Mouse (Mus musculus): ENCODE data around the gene Slc4a11. TPM values are rescaled to one million over a fixed set of nuclear protein-coding genes. Genes with fewer than 3 reads are reported as not detected.
"Not testable (repeated sequence)": the region's sequence is repeated elsewhere in the genome, so short reads cannot be mapped to it uniquely, and the experiment has no call there.

Gene Slc4a11
- polyA plus RNA-seq, 1 experiment from 2014 or later: 0.45 TPM

DNA sequence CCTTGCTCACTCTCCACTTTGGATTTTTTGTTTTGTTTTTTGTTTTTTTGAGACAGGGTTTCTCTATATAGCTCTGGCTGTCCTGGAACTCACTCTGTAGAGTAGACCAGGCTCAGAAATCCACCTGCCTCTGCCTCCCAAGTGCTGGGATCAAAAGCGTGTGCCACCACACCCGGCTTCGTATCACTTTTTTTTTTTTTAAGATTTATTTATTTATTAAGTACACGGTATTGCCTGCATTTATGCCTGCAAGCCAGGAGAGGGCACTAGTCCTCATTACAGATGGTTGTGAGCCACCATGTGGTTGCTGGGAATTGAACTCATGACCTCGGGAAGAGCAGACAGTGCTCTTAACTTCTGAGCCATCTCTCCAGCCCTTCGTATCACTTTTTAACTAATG is 48.3 kb downstream of the Slc4a11 start:
- H3K4me2 ChIP-seq; DNase-seq (ENCODE audit: low spot score); H3K9ac ChIP-seq (ENCODE audit: low read depth, low read length); H3K4me3 ChIP-seq (ENCODE audit: low read depth, low read length); ATAC-seq (replicated peaks; ENCODE audit: low FRiP score); H3K4me1 ChIP-seq (replicated peaks; ENCODE audit: control insufficient read depth, insufficient read depth, low read length); H3K27me3 ChIP-seq (replicated peaks; ENCODE audit: control insufficient read depth, insufficient read depth, low read length); H3K36me3 ChIP-seq (ENCODE audit: control insufficient read depth, insufficient read depth, low read length); H3K9me3 ChIP-seq (ENCODE audit: control insufficient read depth, low read length); H3K27ac ChIP-seq (ENCODE audit: low read depth, low read length): not testable (repeated sequence)
- 71% methylated on average over 6 of the region's 6 CpGs for WGBS

- ATAC-seq (replicated peaks; ENCODE audit: low FRiP score): no peak
- H3K36me3 ChIP-seq (ENCODE audit: control insufficient read depth, insufficient read depth, low read length): no peaks in the 10 kb centered on the region
- peaks cover 10% of the 10 kb centered on the region for H3K4me1 ChIP-seq (replicated peaks; ENCODE audit: control insufficient read depth, insufficient read depth, low read length)
- whole genome bisulfite sequencing: 73% methylated on average over 4 of the region's 4 CpGs
- H3K9ac ChIP-seq (ENCODE audit: low read depth, low read length): no peak overlapping the region
- H3K27ac ChIP-seq (ENCODE audit: low read depth, low read length): no peak overlapping the region
- no peak for DNase-seq (ENCODE audit: low spot score)
- no peak overlapping the region for H3K4me2 ChIP-seq
- peaks cover 9% of the 10 kb centered on the region for H3K27me3 ChIP-seq (replicated peaks; ENCODE audit: control insufficient read depth, insufficient read depth, low read length)
- H3K4me3 ChIP-seq (ENCODE audit: low read depth, low read length): no peak overlapping the region
- no peaks in the 10 kb centered on the region for H3K9me3 ChIP-seq (ENCODE audit: control insufficient read depth, low read length)
Observed at GRCm38 (mm10) chr2:130645198-130645597, 52.1 kb downstream of the Slc4a11 start.

GRCm38 (mm10) chr2:130642684-130643369 is 54.5 kb downstream of the Slc4a11 start, which contains the start of gene Lzts3:
Gene Lzts3, minus strand, starts transcription at chr2:130642803.
- Histone ChIP-seq H3K4me3 (ENCODE audit: low read depth, low read length) (peak within 1 kb of the TSS; percentile 66), H3K4me1 (replicated peaks; ENCODE audit: control insufficient read depth, insufficient read depth, low read length) (peaks cover 10% of the 10 kb centered on the region), H3K27me3 (replicated peaks; ENCODE audit: control insufficient read depth, insufficient read depth, low read length) (peaks cover 18% of the 10 kb centered on the region), H3K9me3 (ENCODE audit: control insufficient read depth, low read length) (no peaks in the 10 kb centered on the region), H3K9ac (ENCODE audit: low read depth, low read length) (peak within 1 kb of the TSS; percentile 69), H3K4me2 (peak within 1 kb of the TSS; percentile 95), H3K27ac (ENCODE audit: low read depth, low read length) (no peak within 1 kb of the TSS; the same call in 1 of the 2 replicates), H3K36me3 (ENCODE audit: control insufficient read depth, insufficient read depth, low read length) (no peaks in the 10 kb centered on the region)
- DNase-seq (ENCODE audit: low spot score): peak; percentile 92
- WGBS: 3% methylated on average over 34 of the region's 40 CpGs
- peak; percentile 98 for ATAC-seq (replicated peaks; ENCODE audit: low FRiP score)

DNA sequence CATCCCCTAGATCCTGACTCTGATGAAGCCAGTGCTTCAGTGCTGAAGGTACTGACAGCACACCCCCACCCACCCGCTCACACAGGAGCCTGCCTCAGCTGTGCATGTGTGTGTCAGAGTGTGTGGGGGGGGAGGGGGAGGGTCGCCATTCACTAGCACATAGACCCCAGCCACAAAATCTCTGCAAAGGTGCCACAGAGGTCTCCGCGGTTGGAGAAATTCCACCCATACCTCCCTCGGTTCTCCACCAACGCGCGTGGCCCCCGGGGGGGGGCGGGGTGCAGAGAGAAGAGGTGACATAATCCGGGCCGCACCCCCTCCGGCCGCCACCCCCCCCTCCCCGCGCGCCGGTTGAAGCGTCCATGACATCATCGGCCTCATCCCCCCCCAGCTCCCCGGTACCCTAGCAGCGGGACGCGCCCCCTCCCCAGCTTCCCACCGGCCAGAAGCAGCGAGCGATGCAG is 55.1 kb downstream of the Slc4a11 start:
- H3K36me3 ChIP-seq (ENCODE audit: control insufficient read depth, insufficient read depth, low read length): no peaks in the 10 kb centered on the region
- H3K4me3 ChIP-seq (ENCODE audit: low read depth, low read length): peak overlapping the region; percentile 66
- ATAC-seq (replicated peaks; ENCODE audit: low FRiP score) (peak; percentile 8; the same call in 1 of the 2 replicates), DNase-seq (ENCODE audit: low spot score) (peak; percentile 44)
- peak overlapping the region; percentile 95 for H3K4me2 ChIP-seq
- no peaks in the 10 kb centered on the region for H3K9me3 ChIP-seq (ENCODE audit: control insufficient read depth, low read length)
- H3K9ac ChIP-seq (ENCODE audit: low read depth, low read length): peak overlapping the region; percentile 69
- H3K27ac ChIP-seq (ENCODE audit: low read depth, low read length): no peak overlapping the region; the same call in 1 of the 2 replicates
- peaks cover 24% of the 10 kb centered on the region for H3K27me3 ChIP-seq (replicated peaks; ENCODE audit: control insufficient read depth, insufficient read depth, low read length)
- 1% methylated on average over 18 of the region's 27 CpGs for WGBS
- H3K4me1 ChIP-seq (replicated peaks; ENCODE audit: control insufficient read depth, insufficient read depth, low read length): peaks cover 12% of the 10 kb centered on the region

- Histone ChIP-seq H3K27ac (ENCODE audit: low read depth, low read length) (no peak overlapping the region), H3K9me3 (ENCODE audit: control insufficient read depth, low read length) (no peaks in the 10 kb centered on the region), H3K9ac (ENCODE audit: low read depth, low read length) (no peak overlapping the region), H3K4me2 (no peak overlapping the region), H3K4me1 (replicated peaks; ENCODE audit: control insufficient read depth, insufficient read depth, low read length) (peaks cover 12% of the 10 kb centered on the region), H3K27me3 (replicated peaks; ENCODE audit: control insufficient read depth, insufficient read depth, low read length) (peaks cover 31% of the 10 kb centered on the region), H3K36me3 (ENCODE audit: control insufficient read depth, insufficient read depth, low read length) (no peaks in the 10 kb centered on the region), H3K4me3 (ENCODE audit: low read depth, low read length) (no peak overlapping the region)
- ATAC-seq (replicated peaks; ENCODE audit: low FRiP score) (no peak), DNase-seq (ENCODE audit: low spot score) (no peak)
- 57% methylated on average over 6 of the region's 6 CpGs for WGBS
Observed at GRCm38 (mm10) chr2:130641351-130642025, 55.8 kb downstream of the Slc4a11 start.

GRCm38 (mm10) chr2:130639276-130639675 is 58.0 kb downstream of the Slc4a11 start:
- Histone ChIP-seq H3K4me1 (replicated peaks; ENCODE audit: control insufficient read depth, insufficient read depth, low read length) (peaks cover 30% of the 10 kb centered on the region), H3K9me3 (ENCODE audit: control insufficient read depth, low read length) (no peaks in the 10 kb centered on the region), H3K36me3 (ENCODE audit: control insufficient read depth, insufficient read depth, low read length) (no peaks in the 10 kb centered on the region), H3K4me2 (no peak overlapping the region), H3K27ac (ENCODE audit: low read depth, low read length) (no peak overlapping the region), H3K4me3 (ENCODE audit: low read depth, low read length) (no peak overlapping the region), H3K27me3 (replicated peaks; ENCODE audit: control insufficient read depth, insufficient read depth, low read length) (peaks cover 54% of the 10 kb centered on the region), H3K9ac (ENCODE audit: low read depth, low read length) (no peak overlapping the region)
- ATAC-seq (replicated peaks; ENCODE audit: low FRiP score): no peak
- WGBS: 79% methylated on average over 6 of the region's 6 CpGs
- no peak for DNase-seq (ENCODE audit: low spot score)

DNA sequence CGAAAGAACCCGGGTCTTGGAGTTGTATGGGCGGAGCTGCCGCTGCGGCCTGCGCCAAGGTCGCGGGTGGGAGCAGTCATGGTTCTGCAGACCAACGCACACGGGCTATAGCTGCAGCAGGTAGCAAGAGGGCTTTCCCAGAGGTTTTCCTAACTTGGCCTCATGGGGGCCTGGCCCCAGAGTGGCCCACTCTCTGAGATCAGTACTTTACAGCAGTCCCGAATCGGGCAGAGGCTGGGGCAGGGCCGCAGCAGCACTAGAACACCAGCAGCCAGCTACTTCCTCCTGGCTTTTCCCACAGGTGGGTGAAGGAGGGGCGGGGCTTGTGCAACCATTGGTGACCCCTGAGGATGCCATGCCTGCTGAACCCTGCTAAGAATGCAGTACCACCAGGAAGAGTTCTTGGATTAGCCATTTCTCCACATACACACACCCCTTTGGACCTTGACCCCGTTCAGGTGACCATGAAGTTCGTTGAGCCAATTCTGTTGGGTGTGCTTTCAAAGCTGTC is 59.2 kb downstream of the Slc4a11 start:
- H3K36me3 ChIP-seq (ENCODE audit: control insufficient read depth, insufficient read depth, low read length): no peaks in the 10 kb centered on the region
- H3K27ac ChIP-seq (ENCODE audit: low read depth, low read length): no peak overlapping the region
- H3K9me3 ChIP-seq (ENCODE audit: control insufficient read depth, low read length): no peaks in the 10 kb centered on the region
- H3K4me2 ChIP-seq: peak overlapping the region; percentile 32
- no peak overlapping the region for H3K9ac ChIP-seq (ENCODE audit: low read depth, low read length)
- ATAC-seq (replicated peaks; ENCODE audit: low FRiP score) (no peak), DNase-seq (ENCODE audit: low spot score) (no peak)
- WGBS: 26% methylated on average over 16 of the region's 16 CpGs
- peaks cover 64% of the 10 kb centered on the region for H3K27me3 ChIP-seq (replicated peaks; ENCODE audit: control insufficient read depth, insufficient read depth, low read length)
- peaks cover 27% of the 10 kb centered on the region for H3K4me1 ChIP-seq (replicated peaks; ENCODE audit: control insufficient read depth, insufficient read depth, low read length)
- H3K4me3 ChIP-seq (ENCODE audit: low read depth, low read length): no peak overlapping the region

- 9% methylated on average over 21 of the region's 21 CpGs for WGBS
- H3K4me3 ChIP-seq (ENCODE audit: low read depth, low read length): peak overlapping the region; percentile 49
- no peaks in the 10 kb centered on the region for H3K36me3 ChIP-seq (ENCODE audit: control insufficient read depth, insufficient read depth, low read length)
- no peaks in the 10 kb centered on the region for H3K9me3 ChIP-seq (ENCODE audit: control insufficient read depth, low read length)
- peaks cover 63% of the 10 kb centered on the region for H3K27me3 ChIP-seq (replicated peaks; ENCODE audit: control insufficient read depth, insufficient read depth, low read length)
- no peak overlapping the region for H3K27ac ChIP-seq (ENCODE audit: low read depth, low read length)
- H3K4me2 ChIP-seq: peak overlapping the region; percentile 65
- ATAC-seq (replicated peaks; ENCODE audit: low FRiP score): peak; percentile 60
- H3K4me1 ChIP-seq (replicated peaks; ENCODE audit: control insufficient read depth, insufficient read depth, low read length): peaks cover 20% of the 10 kb centered on the region
- no peak overlapping the region for H3K9ac ChIP-seq (ENCODE audit: low read depth, low read length)
- peak; percentile 51 for DNase-seq (ENCODE audit: low spot score)
Observed at GRCm38 (mm10) chr2:130635847-130636246, 61.5 kb downstream of the Slc4a11 start.

Data from liver, embryonic 11.5 days (tissue).